8 mouse cellular contexts compared by ENCODE assay signal in genomic region chr16:50364189-50365059, GRCm38 (mm10).
A peak's percentile ranks its signal among the peaks of the same experiment; 100 is the strongest.
DNase-seq lines count a peak whose midpoint lies in the region; ATAC-seq and TF ChIP-seq lines count a peak whose summit lies in the region.

No protein-coding gene starts in this region.

- H3K36me3 ChIP-seq in intestine, embryonic 14.5 days (ENCODE audit: control insufficient read depth, insufficient read depth, low read length), result no peaks in the 10 kb centered on the region

- intact Hi-C loops in gastrocnemius, adult 2 months (cut with DNase I), result loop anchor here (5.0 kb wide), 1 partner anchor 68 kb away; the partner anchor contains the start of gene Bbx
- intact Hi-C loops in gastrocnemius, postnatal 36 days (cut with DNase I), result no loop called here

- peak overlapping the region; percentile 71 for H3K4me3 ChIP-seq in gastrocnemius, adult 2 months
- peak overlapping the region; percentile 46 for H3K4me3 ChIP-seq in intestine, embryonic 14.5 days (ENCODE audit: low read depth, low read length)

- H3K27ac ChIP-seq in gastrocnemius, adult 2 months, result peak overlapping the region; percentile 67
- peak overlapping the region; percentile 54 for H3K27ac ChIP-seq in intestine, embryonic 14.5 days (ENCODE audit: low read depth)

- H3K9me3 ChIP-seq in intestine, embryonic 14.5 days (ENCODE audit: control insufficient read depth, low read length), result no peaks in the 10 kb centered on the region

- peaks cover 8% of the 10 kb centered on the region; the same call in 1 of the 2 replicates for H3K4me1 ChIP-seq in intestine, embryonic 14.5 days (replicated peaks; ENCODE audit: control insufficient read depth, insufficient read depth, low read length)

- peak overlapping the region; percentile 35 for H3K9ac ChIP-seq in intestine, embryonic 14.5 days (ENCODE audit: low read length)

- H3K27me3 ChIP-seq in intestine, embryonic 14.5 days (replicated peaks; ENCODE audit: control insufficient read depth, insufficient read depth, low read length), result no peaks in the 10 kb centered on the region

- 9% methylated on average over 11 of the region's 11 CpGs for WGBS in intestine, embryonic 14.5 days

- peak; percentile 91 for ATAC-seq in intestine, embryonic 14.5 days (replicated peaks; ENCODE audit: low FRiP score, low TSS enrichment, low read depth)

- no peak for TF ChIP-seq CTCF in gastrocnemius, adult 2 months (IDR thresholded peaks at IDR 0.05)

- DNase-seq in gastrocnemius, adult 2 months, result peak; percentile 35
- no peak for DNase-seq in gastrocnemius, postnatal 36 days
- peak; percentile 57 for DNase-seq in cerebellum, adult 9-10 months
- peak; percentile 51 to 57 for DNase-seq in frontal cortex, postnatal 36 days (ENCODE audit: low spot score in 2 of 2)
- peak; percentile 76 for DNase-seq in intestine, embryonic 14.5 days (ENCODE audit: low spot score)
- peak; percentile 19 to 30 for DNase-seq in left cerebral cortex, adult 8-10 months (ENCODE audit: low spot score in 2 of 2)
- DNase-seq in lung, postnatal 4 days, result peak; percentile 39 to 43
- DNase-seq in right cerebral cortex, postnatal 25 days, result peak; percentile 43

- H3K4me2 ChIP-seq in intestine, embryonic 14.5 days (ENCODE audit: low read length), result peak overlapping the region; percentile 54

Comparison
In these comparisons a context has a peak if more than half of its experiments do, and no peak if none do; other contexts are left out.
1. DNase-seq: peak in gastrocnemius, adult 2 months (single experiment), cerebellum, adult 9-10 months (single experiment), frontal cortex, postnatal 36 days (2 of 2), intestine, embryonic 14.5 days (single experiment), left cerebral cortex, adult 8-10 months (2 of 2), lung, postnatal 4 days (2 of 2) and right cerebral cortex, postnatal 25 days (single experiment); none in gastrocnemius, postnatal 36 days (0 of 2).